In genomic region chr8:78732410-78732809, GRCm38 (mm10) we compare ENCODE assay signal across 18 mouse cellular contexts.
DNase-seq lines count a peak whose midpoint lies in the region; ATAC-seq lines count a peak whose summit lies in the region.
"Had no signal": no experiment of that assay in that cellular context is flagged by ENCODE, and none has a peak within 500 bp of the region (broad histone marks: within the 10 kb centered on the region; RNA-seq: fewer than 3 reads in every experiment).

No protein-coding gene starts in this region.

- peaks cover 17% of the 10 kb centered on the region for H3K4me1 ChIP-seq in heart, embryonic 15.5 days (replicated peaks)
- H3K4me1 ChIP-seq in heart, embryonic 12.5 days (replicated peaks): peaks cover 27% of the 10 kb centered on the region
- peaks cover 20% of the 10 kb centered on the region for H3K4me1 ChIP-seq in limb, embryonic 15.5 days
- H3K4me1 ChIP-seq in intestine, embryonic 15.5 days (replicated peaks): 0 out of 2 replicates have a peak, but pooled peaks cover 3% of the 10 kb centered on the region
- H3K4me1 ChIP-seq: forebrain, embryonic 10.5 days; liver, embryonic 15.5 days; midbrain, embryonic 12.5 days had no signal

- H3K9me3 ChIP-seq in heart, embryonic 15.5 days (replicated peaks): no peaks in the 10 kb centered on the region
- no peaks in the 10 kb centered on the region for H3K9me3 ChIP-seq in heart, embryonic 12.5 days (replicated peaks)
- H3K9me3 ChIP-seq in limb, embryonic 15.5 days: no peaks in the 10 kb centered on the region
- H3K9me3 ChIP-seq in intestine, embryonic 15.5 days: no peaks in the 10 kb centered on the region
- H3K9me3 ChIP-seq: forebrain, embryonic 10.5 days; liver, embryonic 15.5 days; midbrain, embryonic 12.5 days had no signal

- 49% methylated on average over 7 of the region's 7 CpGs for WGBS in heart, embryonic 15.5 days
- 67% methylated on average over 7 of the region's 7 CpGs for WGBS in heart, embryonic 12.5 days
- 38% methylated on average over 7 of the region's 7 CpGs for WGBS in limb, embryonic 15.5 days
- WGBS in intestine, embryonic 15.5 days: 59% methylated on average over 7 of the region's 7 CpGs

- no peaks in the 10 kb centered on the region for H3K27me3 ChIP-seq in heart, embryonic 15.5 days
- no peaks in the 10 kb centered on the region for H3K27me3 ChIP-seq in heart, embryonic 12.5 days (replicated peaks)
- H3K27me3 ChIP-seq in limb, embryonic 15.5 days: no peaks in the 10 kb centered on the region
- no peaks in the 10 kb centered on the region for H3K27me3 ChIP-seq in intestine, embryonic 15.5 days (replicated peaks)
- H3K27me3 ChIP-seq: CH12.LX; liver, embryonic 15.5 days; midbrain, embryonic 12.5 days; Patski had no signal

- peaks cover 17% of the 10 kb centered on the region; the same call in 1 of the 2 replicates for H3K36me3 ChIP-seq in heart, embryonic 15.5 days
- peaks cover 30% of the 10 kb centered on the region for H3K36me3 ChIP-seq in heart, embryonic 12.5 days
- H3K36me3 ChIP-seq in limb, embryonic 15.5 days: peaks cover 20% of the 10 kb centered on the region
- no peaks in the 10 kb centered on the region for H3K36me3 ChIP-seq in intestine, embryonic 15.5 days

- H3K27ac ChIP-seq in heart, embryonic 15.5 days: peak overlapping the region; percentile 22; the same call in 1 of the 2 replicates
- H3K27ac ChIP-seq in heart, embryonic 12.5 days (ENCODE audit: poor library complexity, severe bottlenecking): no peak overlapping the region
- H3K27ac ChIP-seq in limb, embryonic 15.5 days: peak overlapping the region; percentile 38
- H3K27ac ChIP-seq in intestine, embryonic 15.5 days: no peak overlapping the region
- H3K27ac ChIP-seq: forebrain, embryonic 10.5 days; hindbrain, postnatal 0 days; liver, embryonic 15.5 days; midbrain, embryonic 12.5 days had no signal

- H3K9ac ChIP-seq in heart, embryonic 15.5 days: no peak overlapping the region
- no peak overlapping the region for H3K9ac ChIP-seq in heart, embryonic 12.5 days
- H3K9ac ChIP-seq in limb, embryonic 15.5 days: no peak overlapping the region
- H3K9ac ChIP-seq in intestine, embryonic 15.5 days: no peak overlapping the region
- H3K9ac ChIP-seq: liver, embryonic 15.5 days; midbrain, embryonic 12.5 days had no signal

- H3K4me2 ChIP-seq in heart, embryonic 15.5 days: no peak overlapping the region
- no peak overlapping the region for H3K4me2 ChIP-seq in heart, embryonic 12.5 days
- no peak overlapping the region for H3K4me2 ChIP-seq in limb, embryonic 15.5 days
- H3K4me2 ChIP-seq in intestine, embryonic 15.5 days (replicated peaks): no peak overlapping the region
- H3K4me2 ChIP-seq: liver, embryonic 15.5 days; midbrain, embryonic 12.5 days had no signal

- DNase-seq in 3134 (ENCODE audit: extremely low read depth, insufficient read length, low spot score): peak; percentile 44
- peak; percentile 50 for DNase-seq in adipocyte (ENCODE audit: low spot score)
- no peak for DNase-seq in cerebellum, adult 9-10 months
- DNase-seq in frontal cortex, postnatal 10 days (ENCODE audit: low spot score in 2 of 2): no peak
- DNase-seq: cerebellum, adult 2 months; kidney, adult 8-10 months; right cerebral cortex, postnatal 14 days; thymus, postnatal 25 days had no signal

- ATAC-seq in heart, embryonic 15.5 days (replicated peaks; ENCODE audit: insufficient number of reproducible peaks, insufficient read depth, low FRiP score, low read depth): no peak
- ATAC-seq in heart, embryonic 12.5 days (ENCODE audit: insufficient number of reproducible peaks, low FRiP score): no peak
- ATAC-seq in limb, embryonic 15.5 days (ENCODE audit: insufficient number of reproducible peaks, low FRiP score, low TSS enrichment, low read depth): 0 out of 2 replicates have a peak, but pooled peaks have one; percentile 53
- ATAC-seq in intestine, embryonic 15.5 days: no peak
- ATAC-seq: hindbrain, postnatal 0 days; Patski had no signal

- H3K4me3 ChIP-seq in heart, embryonic 15.5 days: no peak overlapping the region
- H3K4me3 ChIP-seq in heart, embryonic 12.5 days: no peak overlapping the region
- no peak overlapping the region for H3K4me3 ChIP-seq in limb, embryonic 15.5 days
- no peak overlapping the region for H3K4me3 ChIP-seq in intestine, embryonic 15.5 days (replicated peaks)
- H3K4me3 ChIP-seq: forebrain, embryonic 10.5 days; liver, embryonic 15.5 days; midbrain, embryonic 12.5 days had no signal

Comparison
In these comparisons a context has a peak if more than half of its experiments do, and no peak if none do; other contexts are left out.
1. H3K27ac ChIP-seq: peak in heart, embryonic 15.5 days (single experiment) and limb, embryonic 15.5 days (single experiment); none in heart, embryonic 12.5 days (single experiment) and intestine, embryonic 15.5 days (single experiment).
2. DNase-seq: peak in 3134 (single experiment) and adipocyte (single experiment); none in cerebellum, adult 9-10 months (single experiment) and frontal cortex, postnatal 10 days (0 of 2).